Mouse (Mus musculus) olfactory bulb, adult 2 months (tissue): Measurements from ENCODE around the gene Gm5089.

ENCODE experiments used
- CTCF ChIP-seq: fragments of 200-500 bp; IDR thresholded peaks from 2 replicates; pipeline ENCODE4 v1.5.1; 2012; ENCODE audit warnings: low read depth, mild to moderate bottlenecking, low read length, moderate library complexity; ENCODE audit not compliant: insufficient read depth
- POLR2A ChIP-seq: fragments of 200-500 bp; IDR thresholded peaks from 2 replicates; pipeline ENCODE4 v1.6.1; 2012; ENCODE audit warnings: mild to moderate bottlenecking, low read depth, low read length, moderate library complexity; ENCODE audit not compliant: insufficient read depth

- TF ChIP-seq POLR2A (no peak), CTCF (no peak)
These were observed 62.4 kb downstream of the Gm5089 start for GRCm38 (mm10) chr14:122388431-122389031.
